Mouse (Mus musculus) erythroid progenitor cell, adult 5-6 weeks (primary cell): ENCODE measurements around the gene Asb14. TPM values are rescaled to one million over a fixed set of nuclear protein-coding genes. Genes with fewer than 3 reads are reported as not detected.
"Not testable (repeated sequence)": the region's sequence is repeated elsewhere in the genome, so short reads cannot be mapped to it uniquely, and the experiment has no call there.

ENCODE experiments used
- ATAC-seq: replicated peaks from 2 replicates; pipeline ENCODE4 v1.8.0; 2016; ENCODE audit warnings: moderate number of reproducible peaks, mild to moderate bottlenecking, moderate TSS enrichment, inconsistent platforms; ENCODE audit not compliant: poor library complexity, low FRiP score, severe bottlenecking
- total RNA-seq, 2 experiments: library from RNA; stranded (forward) in 1 of 2; stranded (reverse) in 1 of 2; fragments of 150-400 nt in 1 of 2; fragments of 186-747, 209-891 nt in 1 of 2; gene quantifications; 2 replicates each; pipeline versions ENCODE4 v1.2.3 to v1.2.4; 2015 to 2017; ENCODE audit warnings: low replicate concordance in 2 of 2

The Asb14 gene
- total RNA-seq, 2 experiments from 2014 or later: not detected

GRCm38 (mm10) chr14:26935558-26935957 lies 41.2 kb downstream of the Asb14 start:
- ATAC-seq: no peak

- not testable (repeated sequence) for ATAC-seq
These were observed 61.8 kb downstream of the Asb14 start for GRCm38 (mm10) chr14:26956139-26956538.

- no peak for ATAC-seq
These were observed 66.2 kb downstream of the Asb14 start for GRCm38 (mm10) chr14:26960518-26960917.

Other genes starting within 250 kb of the Asb14 start
- gene Pde12, start 224.7 kb upstream of the Asb14 start, total RNA-seq (2015; ENCODE audit: low replicate concordance): 2.2 and 5.4 TPM in 2 replicates
- 5.9 and 7.4 TPM in 2 replicates for gene Pde12, start 224.7 kb upstream of the Asb14 start, total RNA-seq (2017; ENCODE audit: low replicate concordance)
- gene Dnah12, start 201.3 kb upstream of the Asb14 start, total RNA-seq (2015; ENCODE audit: low replicate concordance): 1.4 TPM in 1 of 2 replicates, not detected in the other
- under 0.01 TPM in 1 of 2 replicates, not detected in the other for gene Dnah12, start 201.3 kb upstream of the Asb14 start, total RNA-seq (2017; ENCODE audit: low replicate concordance)
- gene Appl1, start 76.7 kb downstream of the Asb14 start, total RNA-seq (2015; ENCODE audit: low replicate concordance): 2.9 and 4.0 TPM in 2 replicates
- gene Appl1, start 76.7 kb downstream of the Asb14 start, total RNA-seq (2017; ENCODE audit: low replicate concordance): 3.5 and 3.6 TPM in 2 replicates
- gene Hesx1, start 99.9 kb downstream of the Asb14 start, total RNA-seq (2015; ENCODE audit: low replicate concordance): not detected in 2 replicates
- gene Hesx1, start 99.9 kb downstream of the Asb14 start, total RNA-seq (2017; ENCODE audit: low replicate concordance): not detected in 2 replicates
- not detected in 2 replicates for gene Il17rd, start 144.4 kb downstream of the Asb14 start, total RNA-seq (2015; ENCODE audit: low replicate concordance)
- not detected in 2 replicates for gene Il17rd, start 144.4 kb downstream of the Asb14 start, total RNA-seq (2017; ENCODE audit: low replicate concordance)
- 4.3 and 6.3 TPM in 2 replicates for gene Arhgef3, start 220.3 kb downstream of the Asb14 start, total RNA-seq (2015; ENCODE audit: low replicate concordance)
- 3.9 and 5.8 TPM in 2 replicates for gene Arhgef3, start 220.3 kb downstream of the Asb14 start, total RNA-seq (2017; ENCODE audit: low replicate concordance)